Mouse (Mus musculus) kidney, embryonic 14.5 days (tissue): Measurements from ENCODE around the gene Krt7. TPM values are rescaled to one million over a fixed set of nuclear protein-coding genes. Genes with fewer than 3 reads are reported as not detected.

ENCODE experiments used
- ATAC-seq: fragments of 200-750 bp; cut with Nextera tagmentation; 2 replicates; pipeline ENCODE4 v1.8.0; 2017; ENCODE audit warnings: moderate number of reproducible peaks, mild to moderate bottlenecking, moderate TSS enrichment, moderate library complexity; ENCODE audit not compliant: low FRiP score, low TSS enrichment
- H3K27ac ChIP-seq: fragments of 300-500 bp; sonication (generic); 2 replicates; pipeline ENCODE4 v1.5.1; 2014; ENCODE audit warnings: low read depth, mild to moderate bottlenecking, low read length, moderate library complexity, mixed read lengths
- H3K27me3 ChIP-seq: fragments of 300-500 bp; sonication (generic); 2 replicates; pipeline ENCODE4 v1.6.1; 2014; ENCODE audit warnings: mild to moderate bottlenecking, low read length; ENCODE audit not compliant: control insufficient read depth, insufficient read depth
- H3K36me3 ChIP-seq: fragments of 300-500 bp; sonication (generic); 2 replicates; pipeline ENCODE4 v1.6.1; 2014; ENCODE audit warnings: low read length, mixed read lengths; ENCODE audit not compliant: control insufficient read depth, insufficient read depth
- H3K4me1 ChIP-seq: fragments of 300-500 bp; sonication (generic); 2 replicates; pipeline ENCODE4 v1.6.1; 2014; ENCODE audit warnings: low read length, mixed read lengths; ENCODE audit not compliant: control insufficient read depth, insufficient read depth
- H3K4me2 ChIP-seq: fragments of 300-500 bp; sonication (generic); replicated peaks from 2 replicates; pipeline ENCODE4 v1.6.1; 2014; ENCODE audit warnings: low read depth, mild to moderate bottlenecking, low read length
- H3K4me3 ChIP-seq: fragments of 300-500 bp; sonication (generic); 2 replicates; pipeline ENCODE4 v1.5.1; 2014; ENCODE audit warnings: mild to moderate bottlenecking, low read length
- H3K9ac ChIP-seq: fragments of 300-500 bp; sonication (generic); 2 replicates; pipeline ENCODE4 v1.6.1; 2014; ENCODE audit warnings: low read depth, mild to moderate bottlenecking, low read length, moderate library complexity
- H3K9me3 ChIP-seq: fragments of 300-500 bp; sonication (generic); 2 replicates; pipeline ENCODE4 v1.6.1; 2016; ENCODE audit warnings: low read length; ENCODE audit not compliant: control insufficient read depth
- WGBS: fragments of 180-500 bp; shearing (Covaris S2); extraction: QIAGEN DNeasy Blood & Tissue Kit; methylation state at CpG from one replicate; pipeline ENCODE4 v1.1.7; 2014; 5-methylcytosine and 5-hydroxymethylcytosine counted together
- microRNA counts: library from miRNA; unstranded; fragments of <30 nt; microRNA quantifications from one replicate; lab custom pipeline; 2017
- microRNA-seq: library from miRNA; unstranded; fragments of <30 nt; microRNA quantifications from one replicate; pipeline ENCODE4, GENCODE M21; 2016
- polyA plus RNA-seq: library from polyadenylated mRNA; unstranded; fragments of >200 nt; fragmentation: Nextera tagmentation; extraction: Ambion mirVana; gene quantifications from 2 replicates; pipeline ENCODE4 v1.2.1, GENCODE M21; 2014

Krt7 gene
- polyA plus RNA-seq, 1 experiment from 2014 or later = 44.0 TPM

- Histone ChIP-seq H3K36me3 (no peaks in the 10 kb centered on the region), H3K27me3 (no peaks in the 10 kb centered on the region), H3K9ac (no peak within 1 kb of the TSS), H3K4me2 (no peak within 1 kb of the TSS), H3K4me1 (no peaks in the 10 kb centered on the region), H3K4me3 (no peak within 1 kb of the TSS), H3K27ac (no peak within 1 kb of the TSS), H3K9me3 (no peaks in the 10 kb centered on the region)
- 18% methylated on average over 10 of the region's 10 CpGs for WGBS
- ATAC-seq = no peak
Measured at GRCm38 (mm10) chr15:101472952-101473528, 62.2 kb downstream of the Krt7 start, which contains the start of gene Krt86. Krt86 (plus strand) TSS chr15:101473478.

- Histone ChIP-seq H3K27me3 (no peaks in the 10 kb centered on the region), H3K4me3 (peak overlapping the region; percentile 28), H3K4me1 (peaks cover 9% of the 10 kb centered on the region; the same call in 1 of the 2 replicates), H3K4me2 (peak overlapping the region; percentile 55), H3K9ac (peak overlapping the region; percentile 44; the same call in 1 of the 2 replicates), H3K27ac (no peak overlapping the region), H3K9me3 (no peaks in the 10 kb centered on the region), H3K36me3 (no peaks in the 10 kb centered on the region)
- WGBS = 9% methylated on average over 31 of the region's 31 CpGs
- ATAC-seq = no peak
Measured at GRCm38 (mm10) chr15:101479007-101479665, 68.3 kb downstream of the Krt7 start.

GRCm38 (mm10) chr15:101479666-101480060 lies 68.8 kb downstream of the Krt7 start:
- Histone ChIP-seq H3K9ac (0 out of 2 replicates have a peak overlapping the region, but pooled peaks have one; percentile 44), H3K4me1 (peaks cover 9% of the 10 kb centered on the region; the same call in 1 of the 2 replicates), H3K4me2 (peak overlapping the region; percentile 55), H3K27me3 (no peaks in the 10 kb centered on the region), H3K27ac (no peak overlapping the region), H3K4me3 (peak overlapping the region; percentile 28), H3K9me3 (no peaks in the 10 kb centered on the region), H3K36me3 (no peaks in the 10 kb centered on the region)
- no peak for ATAC-seq
- WGBS = 28% methylated on average over 11 of the region's 11 CpGs

MicroRNAs encoded within 50 kb of the gene (microRNA counts, 519-probe panel; counts per million panel counts)
- microRNA mmu-miR-1941-3p (lab: Ali Mortazavi, UCI) (not detected), microRNA mmu-miR-1941-5p (lab: Ali Mortazavi, UCI) (not detected)

Small RNA genes lying within 50 kb of the gene (microRNA-seq; reads per million reads assigned to microRNA genes)
- 1.3 reads per million for gene Mir1941

Other genes starting within 250 kb of the Krt7 start
- gene Acvr1b, start 237.0 kb upstream of the Krt7 start, polyA plus RNA-seq = 6.0 and 7.2 TPM in 2 replicates
- 5.0 and 5.7 TPM in 2 replicates for gene Grasp, start 186.9 kb upstream of the Krt7 start, polyA plus RNA-seq
- gene Nr4a1, start 156.8 kb upstream of the Krt7 start, polyA plus RNA-seq = 4.5 and 5.0 TPM in 2 replicates
- gene Atg101, start 126.8 kb upstream of the Krt7 start, polyA plus RNA-seq = 71.8 and 76.5 TPM in 2 replicates
- 25.8 and 28.2 TPM in 2 replicates for gene 6030408B16Rik, start 117.8 kb upstream of the Krt7 start, polyA plus RNA-seq
- 2.4 and 3.6 TPM in 2 replicates for gene Krt80, start 40.9 kb upstream of the Krt7 start, polyA plus RNA-seq
- gene Krt87, start 27.8 kb downstream of the Krt7 start, polyA plus RNA-seq = not detected in 2 replicates
- 0.21 TPM in 1 of 2 replicates, not detected in the other for gene Krt88, start 36.7 kb downstream of the Krt7 start, polyA plus RNA-seq
- gene Krt81, start 52.7 kb downstream of the Krt7 start, polyA plus RNA-seq = not detected in 2 replicates
- gene Krt86, start 62.4 kb downstream of the Krt7 start, polyA plus RNA-seq = not detected in 2 replicates
- gene Krt83, start 80.5 kb downstream of the Krt7 start, polyA plus RNA-seq = not detected in 2 replicates
- not detected in 2 replicates for gene Gm49425, start 106.2 kb downstream of the Krt7 start, polyA plus RNA-seq
- not detected in 2 replicates for gene Krt84, start 121.8 kb downstream of the Krt7 start, polyA plus RNA-seq
- not detected in 2 replicates for gene Krt82, start 139.6 kb downstream of the Krt7 start, polyA plus RNA-seq
- 0.17 and 0.22 TPM in 2 replicates for gene Krt90, start 151.9 kb downstream of the Krt7 start, polyA plus RNA-seq
- 0.11 and 0.23 TPM in 2 replicates for gene Krt75, start 162.9 kb downstream of the Krt7 start, polyA plus RNA-seq
- gene Gm5414, start 217.1 kb downstream of the Krt7 start, polyA plus RNA-seq = not detected in 2 replicates
- not detected in 2 replicates for gene Gm5478, start 236.3 kb downstream of the Krt7 start, polyA plus RNA-seq